Mouse (Mus musculus) kidney, embryonic 15.5 days (tissue): Measurements from ENCODE around the gene Stambpl1. TPM values are rescaled to one million over a fixed set of nuclear protein-coding genes. Genes with fewer than 3 reads are reported as not detected.

ENCODE experiments used
- ATAC-seq: fragments of 200-750 bp; cut with Nextera tagmentation; replicated peaks from 2 replicates; pipeline ENCODE4 v1.8.0; 2017; ENCODE audit warnings: moderate TSS enrichment; ENCODE audit not compliant: low FRiP score
- H3K27ac ChIP-seq: fragments of 300-500 bp; sonication (generic); 2 replicates; pipeline ENCODE4 v1.5.1; 2015; ENCODE audit warnings: mild to moderate bottlenecking, inconsistent platforms
- H3K27me3 ChIP-seq: fragments of 300-500 bp; sonication (generic); 2 replicates; pipeline ENCODE4 v1.6.1; 2015; ENCODE audit warnings: inconsistent platforms
- H3K36me3 ChIP-seq: fragments of 300-500 bp; sonication (generic); 2 replicates; pipeline ENCODE4 v1.6.1; 2015; ENCODE audit warnings: inconsistent platforms
- H3K4me1 ChIP-seq: fragments of 300-500 bp; sonication (generic); 2 replicates; pipeline ENCODE4 v1.6.1; 2015; ENCODE audit warnings: inconsistent platforms
- H3K4me2 ChIP-seq: fragments of 300-500 bp; sonication (generic); 2 replicates; pipeline ENCODE4 v1.6.1; 2015; ENCODE audit warnings: moderate library complexity, mild to moderate bottlenecking, inconsistent platforms
- H3K4me3 ChIP-seq: fragments of 300-500 bp; sonication (generic); replicated peaks from 2 replicates; pipeline ENCODE4 v1.5.1; 2015; ENCODE audit warnings: mild to moderate bottlenecking, inconsistent platforms
- H3K9ac ChIP-seq: fragments of 300-500 bp; sonication (generic); 2 replicates; pipeline ENCODE4 v1.6.1; 2015; ENCODE audit warnings: mild to moderate bottlenecking, inconsistent platforms
- H3K9me3 ChIP-seq: fragments of 300-500 bp; sonication (generic); replicated peaks from 2 replicates; pipeline ENCODE4 v1.6.1; 2016; ENCODE audit warnings: inconsistent platforms
- WGBS: fragments of 180-500 bp; shearing (Covaris S2); methylation state at CpG from one replicate; pipeline ENCODE4 v1.1.7; 2015; ENCODE audit warnings: mixed read lengths; 5-methylcytosine and 5-hydroxymethylcytosine counted together
- polyA plus RNA-seq: library from polyadenylated mRNA; unstranded; fragments of >200 nt; fragmentation: Nextera tagmentation; extraction: Ambion mirVana; gene quantifications from 2 replicates; pipeline ENCODE4 v1.2.1, GENCODE M21; 2015

Gene Stambpl1
- polyA plus RNA-seq, 1 experiment from 2014 or later, result 5.0 TPM

DNA sequence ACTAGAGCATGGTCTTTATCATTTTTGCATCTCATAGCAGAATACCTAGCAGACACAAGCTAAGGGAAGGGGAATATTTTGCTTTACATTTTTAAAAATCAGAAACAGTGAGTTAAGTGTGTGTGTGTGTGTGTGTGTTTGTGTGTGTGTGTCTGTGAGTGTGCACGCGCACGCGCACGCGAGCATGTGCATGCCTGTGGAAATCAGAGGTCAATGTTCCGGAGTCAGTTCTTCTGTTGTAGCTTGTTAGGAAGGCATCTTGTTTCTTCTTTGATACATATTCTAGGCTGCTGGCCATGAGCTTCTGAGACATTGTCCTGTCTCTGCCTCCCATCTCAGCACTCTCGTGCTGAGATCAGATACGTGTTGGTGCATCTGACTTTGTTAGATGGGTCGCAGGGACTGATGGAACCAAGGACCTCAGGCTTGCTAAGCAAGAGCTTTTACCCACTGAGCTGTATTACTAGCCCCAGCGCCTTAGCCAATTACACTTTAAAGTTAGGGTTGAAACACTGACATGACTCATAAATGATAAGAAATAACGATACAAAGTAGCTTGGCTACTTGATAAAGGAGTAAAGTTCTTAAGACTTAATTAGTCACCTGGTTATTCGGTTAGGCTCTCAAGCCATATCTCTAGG, 78.9 kb downstream of the Stambpl1 start:
- no peak overlapping the region for H3K9ac ChIP-seq
- H3K27ac ChIP-seq, result no peak overlapping the region
- H3K4me2 ChIP-seq, result no peak overlapping the region
- H3K4me3 ChIP-seq, result no peak overlapping the region
- 92% methylated on average over 13 of the region's 13 CpGs for WGBS
- no peaks in the 10 kb centered on the region for H3K4me1 ChIP-seq
- H3K27me3 ChIP-seq, result no peaks in the 10 kb centered on the region
- no peaks in the 10 kb centered on the region for H3K9me3 ChIP-seq
- ATAC-seq, result no peak
- H3K36me3 ChIP-seq, result no peaks in the 10 kb centered on the region

DNA sequence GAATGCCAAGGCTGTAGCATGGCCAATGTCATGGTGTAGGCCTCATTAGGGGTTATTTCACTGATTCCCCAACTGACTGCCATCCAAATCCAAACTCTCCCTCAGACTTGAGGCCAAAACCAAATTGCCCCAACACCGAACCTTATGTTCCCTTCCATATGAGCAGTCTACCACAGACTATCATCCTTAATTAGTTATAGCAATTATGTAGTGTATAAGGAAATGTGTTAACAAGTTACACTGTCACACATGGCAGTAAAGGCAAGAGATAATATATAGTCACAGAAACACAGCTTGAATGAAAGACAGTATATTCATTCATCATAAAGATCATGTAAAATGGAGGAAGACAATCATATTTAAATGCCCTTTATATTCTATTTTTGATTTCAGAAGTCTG, 81.0 kb downstream of the Stambpl1 start:
- Histone ChIP-seq H3K36me3 (no peaks in the 10 kb centered on the region), H3K4me2 (no peak overlapping the region), H3K27ac (no peak overlapping the region), H3K4me1 (no peaks in the 10 kb centered on the region), H3K9ac (no peak overlapping the region), H3K9me3 (no peaks in the 10 kb centered on the region), H3K4me3 (no peak overlapping the region), H3K27me3 (no peaks in the 10 kb centered on the region)
- 96% methylated on average over 1 of the region's 1 CpGs for WGBS
- no peak for ATAC-seq

GRCm38 (mm10) chr19:34278078-34278477, 86.0 kb downstream of the Stambpl1 start:
- H3K4me2 ChIP-seq, result no peak overlapping the region
- H3K4me3 ChIP-seq, result no peak overlapping the region
- WGBS, result 86% methylated on average over 3 of the region's 3 CpGs
- no peak overlapping the region for H3K27ac ChIP-seq
- H3K9me3 ChIP-seq, result no peaks in the 10 kb centered on the region
- no peaks in the 10 kb centered on the region for H3K36me3 ChIP-seq
- H3K27me3 ChIP-seq, result no peaks in the 10 kb centered on the region
- no peaks in the 10 kb centered on the region for H3K4me1 ChIP-seq
- no peak overlapping the region for H3K9ac ChIP-seq
- ATAC-seq, result no peak

DNA sequence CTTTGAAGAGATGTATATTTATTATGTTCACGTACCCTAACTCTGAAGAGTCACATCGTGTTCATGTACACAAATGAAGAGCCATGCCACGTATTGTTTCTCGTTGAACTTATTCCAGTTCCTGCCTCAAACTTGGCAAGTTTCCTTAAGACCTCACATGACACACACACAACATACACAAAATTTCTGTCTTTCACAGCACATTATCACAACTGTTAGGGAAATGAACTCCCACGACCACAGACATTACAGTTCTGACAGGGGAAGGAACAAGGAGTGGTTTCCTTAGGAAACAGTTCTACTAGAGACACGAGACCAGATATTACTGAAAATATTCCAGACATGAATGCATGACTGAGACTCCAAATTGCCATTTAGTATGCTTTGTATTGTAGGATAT, 91.6 kb downstream of the Stambpl1 start:
- H3K27me3 ChIP-seq, result no peaks in the 10 kb centered on the region
- no peak overlapping the region for H3K9ac ChIP-seq
- no peak for ATAC-seq
- no peaks in the 10 kb centered on the region for H3K4me1 ChIP-seq
- no peak overlapping the region for H3K4me2 ChIP-seq
- H3K27ac ChIP-seq, result no peak overlapping the region
- WGBS, result 70% methylated on average over 6 of the region's 6 CpGs
- no peaks in the 10 kb centered on the region for H3K9me3 ChIP-seq
- H3K36me3 ChIP-seq, result no peaks in the 10 kb centered on the region
- no peak overlapping the region for H3K4me3 ChIP-seq

- WGBS, result 64% methylated on average over 10 of the region's 10 CpGs
- Histone ChIP-seq H3K27ac (no peak overlapping the region), H3K4me3 (no peak overlapping the region), H3K9ac (no peak overlapping the region), H3K9me3 (no peaks in the 10 kb centered on the region), H3K36me3 (no peaks in the 10 kb centered on the region), H3K27me3 (no peaks in the 10 kb centered on the region; the same call in 1 of the 2 replicates), H3K4me1 (no peaks in the 10 kb centered on the region), H3K4me2 (peak overlapping the region; percentile 32; the same call in 1 of the 2 replicates)
- no peak for ATAC-seq
Measured at GRCm38 (mm10) chr19:34284383-34284782, 92.4 kb downstream of the Stambpl1 start.

- no peak overlapping the region for H3K4me2 ChIP-seq
- WGBS, result 54% methylated on average over 2 of the region's 2 CpGs
- ATAC-seq, result no peak
- no peak overlapping the region for H3K9ac ChIP-seq
- H3K4me3 ChIP-seq, result no peak overlapping the region
- no peaks in the 10 kb centered on the region for H3K9me3 ChIP-seq
- H3K36me3 ChIP-seq, result no peaks in the 10 kb centered on the region
- no peaks in the 10 kb centered on the region for H3K4me1 ChIP-seq
- H3K27me3 ChIP-seq, result no peaks in the 10 kb centered on the region; the same call in 1 of the 2 replicates
- H3K27ac ChIP-seq, result no peak overlapping the region
Measured at GRCm38 (mm10) chr19:34284826-34285225, 92.8 kb downstream of the Stambpl1 start.

DNA sequence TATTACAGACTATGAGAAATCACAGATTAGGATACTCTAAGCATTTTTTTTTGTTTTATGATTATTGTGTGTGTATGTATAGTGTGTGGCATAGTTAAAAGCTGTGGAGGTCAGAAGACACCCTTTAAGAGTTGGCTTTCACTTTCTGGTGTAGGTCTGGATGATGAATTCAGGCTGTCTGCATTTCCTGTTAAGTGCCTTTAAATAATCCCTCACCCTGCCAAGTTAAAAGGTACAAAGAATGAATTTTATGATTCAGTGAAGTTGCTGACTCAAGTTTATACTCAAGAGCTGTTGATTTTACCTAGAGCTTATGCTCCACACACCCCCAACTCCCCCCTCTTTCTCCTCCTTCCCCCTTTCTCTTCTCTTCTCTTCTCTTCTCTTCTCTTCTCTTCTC, 95.2 kb downstream of the Stambpl1 start:
- H3K27me3 ChIP-seq, result peaks cover 4% of the 10 kb centered on the region

GRCm38 (mm10) chr19:34287656-34288415, 95.8 kb downstream of the Stambpl1 start:
- no peak for ATAC-seq
- H3K4me1 ChIP-seq, result peaks cover 14% of the 10 kb centered on the region
- peaks cover 7% of the 10 kb centered on the region for H3K27me3 ChIP-seq
- H3K4me3 ChIP-seq, result no peak overlapping the region
- H3K36me3 ChIP-seq, result no peaks in the 10 kb centered on the region
- H3K4me2 ChIP-seq, result no peak overlapping the region
- H3K27ac ChIP-seq, result no peak overlapping the region
- H3K9ac ChIP-seq, result no peak overlapping the region
- WGBS, result 74% methylated on average over 13 of the region's 13 CpGs
- no peaks in the 10 kb centered on the region for H3K9me3 ChIP-seq

More for the DNA sequence above, 95.2 kb downstream of the Stambpl1 start:
- no peak overlapping the region for H3K4me3 ChIP-seq
- no peak for ATAC-seq
- no peak overlapping the region for H3K4me2 ChIP-seq
- H3K4me1 ChIP-seq, result peaks cover 14% of the 10 kb centered on the region
- H3K36me3 ChIP-seq, result no peaks in the 10 kb centered on the region
- no peaks in the 10 kb centered on the region for H3K9me3 ChIP-seq
- H3K9ac ChIP-seq, result no peak overlapping the region
- H3K27ac ChIP-seq, result no peak overlapping the region

DNA sequence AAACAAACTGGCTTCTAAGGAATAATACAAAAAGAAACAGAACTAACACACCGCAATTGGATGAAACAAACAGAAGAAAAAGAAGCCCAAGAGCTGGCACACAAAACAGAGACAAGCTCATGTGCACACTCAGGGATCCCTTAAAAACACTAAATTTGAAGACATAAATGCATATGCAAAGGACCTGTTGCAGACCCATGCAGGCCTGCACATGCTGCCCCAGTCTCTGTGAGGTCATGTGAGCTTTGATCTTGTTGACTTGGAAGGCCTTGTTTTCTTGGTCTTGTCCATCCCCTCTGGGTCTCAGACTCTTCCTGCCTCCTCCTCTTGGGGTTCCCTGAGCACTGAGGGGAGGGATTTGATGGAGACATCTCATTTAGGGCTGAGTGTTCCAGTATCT, 96.7 kb downstream of the Stambpl1 start:
- Histone ChIP-seq H3K4me3 (no peak overlapping the region), H3K4me2 (no peak overlapping the region), H3K36me3 (no peaks in the 10 kb centered on the region), H3K9ac (no peak overlapping the region), H3K27me3 (peaks cover 7% of the 10 kb centered on the region), H3K9me3 (no peaks in the 10 kb centered on the region), H3K4me1 (peaks cover 14% of the 10 kb centered on the region), H3K27ac (no peak overlapping the region)
- WGBS, result 100% methylated on average over 1 of the region's 1 CpGs
- no peak for ATAC-seq

Other genes with a start within 250 kb of the Stambpl1 start
- 0.10 TPM in 1 of 2 replicates, not detected in the other for gene Lipf, start 231.0 kb upstream of the Stambpl1 start, polyA plus RNA-seq
- gene Lipk, start 183.9 kb upstream of the Stambpl1 start, polyA plus RNA-seq, result not detected in 2 replicates
- gene Lipn, start 124.9 kb upstream of the Stambpl1 start, polyA plus RNA-seq, result not detected in 2 replicates
- 0.19 TPM in 1 of 2 replicates, not detected in the other for gene Lipm, start 91.3 kb upstream of the Stambpl1 start, polyA plus RNA-seq
- 0.08 and 0.09 TPM in 2 replicates for gene Ankrd22, start 26.2 kb upstream of the Stambpl1 start, polyA plus RNA-seq
- 212 and 464 TPM in 2 replicates for gene Acta2, start 63.4 kb downstream of the Stambpl1 start, polyA plus RNA-seq
- 2.5 and 3.3 TPM in 2 replicates for gene Fas, start 98.4 kb downstream of the Stambpl1 start, polyA plus RNA-seq